Mouse (Mus musculus) adipocyte (in vitro differentiated cells): ENCODE measurements around the gene Il17rd.

ENCODE experiments used
- DNase-seq: peaks from one replicate; pipeline ENCODE4 v3.0.0-alpha.2; 2016; ENCODE audit warnings: low spot score

Gene Il17rd

DNA sequence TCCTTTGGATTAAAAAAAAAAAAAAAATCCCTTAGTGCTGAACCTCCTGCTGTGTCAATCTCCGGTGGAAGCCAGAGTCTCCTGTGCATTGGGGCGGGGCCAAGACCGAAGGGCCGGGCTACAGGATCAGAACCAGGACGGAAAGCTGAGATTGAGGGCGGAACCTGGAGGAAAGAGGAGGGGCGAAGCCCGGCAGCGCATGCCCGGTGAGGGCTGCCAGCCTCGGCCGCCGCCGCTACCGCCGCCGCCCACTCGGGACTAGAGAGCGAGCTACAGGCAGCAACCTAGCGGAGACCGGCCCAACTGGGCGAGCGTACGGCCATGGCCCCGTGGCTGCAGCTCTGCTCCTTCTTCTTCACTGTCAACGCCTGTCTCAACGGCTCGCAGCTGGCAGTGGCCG, at the start of gene Il17rd:
TSS of gene Il17rd (plus strand) at position 159 of the 400 bp plus-strand sequence.
- peak; percentile 91 for DNase-seq

DNA sequence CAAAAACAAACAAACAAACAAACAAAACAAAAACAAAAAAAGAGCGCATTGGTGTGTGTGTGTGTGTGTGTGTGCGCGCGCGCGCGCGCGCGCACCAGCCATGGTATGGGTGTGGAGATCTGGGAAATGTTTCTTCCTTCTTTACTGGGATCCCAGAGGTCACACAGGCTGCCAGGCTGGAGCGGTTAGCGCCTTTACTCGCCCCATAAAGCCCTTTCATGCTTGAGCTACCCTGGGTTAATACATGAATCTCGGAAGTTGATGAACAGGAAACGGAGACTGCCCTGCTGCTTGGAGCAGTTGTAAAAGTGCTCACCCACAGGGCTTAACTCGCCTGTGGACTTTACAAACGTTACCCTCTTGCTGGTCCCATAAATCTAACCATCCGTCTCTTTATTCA, 47.1 kb upstream of the Il17rd start:
- no peak for DNase-seq

DNA sequence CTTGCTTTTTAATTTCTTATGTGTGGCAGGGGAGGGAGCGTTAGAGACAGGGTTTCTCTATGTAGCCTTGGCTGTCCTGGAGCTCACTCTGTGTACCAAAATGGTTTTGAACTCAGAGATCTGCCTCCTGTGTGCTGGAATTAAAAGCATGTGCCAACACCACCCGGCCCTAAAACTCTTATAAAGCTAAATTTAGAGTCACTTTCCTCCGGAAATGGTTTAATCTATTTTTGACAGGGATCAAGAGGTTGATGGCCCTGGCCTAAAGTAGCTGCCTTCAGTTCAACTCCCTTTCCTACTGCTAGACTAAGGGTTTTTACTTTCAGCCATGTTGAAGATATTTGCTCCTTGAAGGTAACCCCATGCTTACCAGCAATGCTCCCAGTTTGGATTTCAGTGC, 45.3 kb upstream of the Il17rd start:
- no peak for DNase-seq

DNA sequence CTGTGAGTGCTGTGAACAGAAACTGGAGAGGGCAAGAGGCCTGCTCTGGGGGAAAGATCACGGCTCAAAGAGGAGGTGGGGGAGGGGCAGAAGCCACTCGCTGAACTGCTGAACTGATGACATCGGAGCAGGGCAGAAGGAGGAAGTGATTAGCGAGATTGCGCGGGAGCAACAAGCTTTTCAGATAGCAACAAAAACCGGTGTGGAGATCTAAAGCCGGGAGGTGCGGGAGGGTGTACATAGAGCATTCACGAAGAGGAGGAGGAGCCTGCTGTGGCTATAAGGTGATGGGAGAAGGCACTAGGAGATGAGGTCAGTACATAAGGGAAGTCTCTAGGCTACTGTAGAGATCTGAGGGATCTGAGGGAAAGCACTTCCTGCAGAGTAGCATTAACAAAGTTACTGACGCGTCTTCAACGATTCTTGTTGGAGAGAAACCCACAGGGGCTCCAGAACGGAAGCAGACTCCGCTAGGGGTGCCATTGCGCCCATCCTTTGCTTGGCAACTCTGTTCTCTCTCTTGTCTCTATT, 44.5 kb upstream of the Il17rd start, which contains the start of gene Hesx1:
TSS of gene Hesx1 (plus strand) at position 206 of the 531 bp plus-strand sequence.
- peak; percentile 47 for DNase-seq

DNA sequence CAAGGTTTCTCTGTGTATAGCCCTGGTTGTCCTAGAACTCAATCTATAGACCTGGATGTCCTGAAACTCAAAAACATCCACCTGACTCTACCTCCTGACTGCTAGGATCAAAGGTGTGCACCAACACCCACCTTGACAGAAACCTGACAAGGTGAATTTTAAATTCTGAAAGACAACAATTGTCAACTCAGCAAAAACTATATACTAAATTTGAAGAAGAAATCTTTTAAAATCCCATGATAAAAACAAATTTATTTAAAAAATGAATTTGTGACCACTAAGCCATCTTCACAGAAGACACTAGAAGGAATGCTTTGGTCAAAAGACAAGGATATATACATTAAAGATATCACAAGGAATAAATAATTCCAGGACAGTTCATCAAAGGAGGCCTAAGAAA, 42.5 kb upstream of the Il17rd start:
- no peak for DNase-seq

DNA sequence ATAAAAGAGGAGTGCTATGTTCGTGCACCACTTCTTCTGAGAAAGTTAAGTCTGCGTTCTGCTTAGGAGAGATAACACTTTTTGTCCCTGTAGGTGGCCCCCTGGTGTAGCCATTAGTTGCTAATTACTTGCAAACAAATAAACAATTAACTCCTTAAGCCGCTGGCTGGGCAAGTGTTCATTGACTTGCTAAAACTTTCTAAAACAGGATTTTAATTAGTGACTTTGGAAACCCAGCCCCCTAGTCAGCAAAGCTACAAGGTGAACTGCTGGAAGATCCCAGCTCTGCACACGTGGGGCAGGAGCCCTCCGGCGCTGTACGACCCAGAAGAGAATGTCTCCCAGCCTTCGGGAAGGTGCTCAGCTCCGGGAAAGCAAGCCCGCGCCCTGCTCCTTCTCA, 38.4 kb upstream of the Il17rd start:
- DNase-seq, result no peak

DNA sequence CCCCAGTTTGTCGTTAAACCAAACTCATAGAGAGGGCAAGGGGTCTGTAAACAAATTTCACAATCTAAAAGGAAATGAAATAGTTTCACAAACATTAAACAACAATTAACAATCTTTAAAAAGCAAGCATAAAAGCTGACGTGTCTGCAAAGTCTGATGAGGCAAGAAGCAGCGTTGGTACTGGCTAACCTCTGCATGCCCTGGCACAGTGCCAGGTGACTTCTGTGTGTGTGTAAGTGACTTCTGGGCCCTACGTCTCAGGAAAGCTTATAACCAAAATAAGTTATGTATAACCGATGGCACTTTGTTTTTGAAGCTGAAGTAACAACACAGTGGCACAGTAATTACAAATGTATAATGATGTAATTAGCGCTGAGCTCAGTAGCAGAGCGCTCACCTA, 33.8 kb upstream of the Il17rd start:
- DNase-seq, result peak; percentile 16

DNA sequence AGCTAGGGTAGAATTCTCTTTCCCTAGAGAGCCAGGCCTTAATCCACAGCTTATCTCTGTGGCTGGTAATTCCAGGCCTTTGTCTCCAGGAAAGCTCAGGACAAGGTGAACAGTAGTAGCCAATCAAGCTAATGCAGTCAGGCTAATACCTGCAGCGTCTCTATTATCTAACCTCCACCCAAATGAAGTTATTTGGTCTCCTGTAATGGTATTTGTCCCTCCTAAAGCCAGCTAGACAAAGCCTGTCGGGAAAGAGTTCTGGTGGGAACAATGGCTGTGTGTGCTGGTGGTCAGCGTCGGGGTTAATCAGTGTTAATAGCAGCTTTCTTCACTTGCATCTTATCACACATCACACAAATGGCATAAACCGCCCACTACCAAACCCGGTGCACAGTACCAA, 32.8 kb upstream of the Il17rd start:
- no peak for DNase-seq

DNA sequence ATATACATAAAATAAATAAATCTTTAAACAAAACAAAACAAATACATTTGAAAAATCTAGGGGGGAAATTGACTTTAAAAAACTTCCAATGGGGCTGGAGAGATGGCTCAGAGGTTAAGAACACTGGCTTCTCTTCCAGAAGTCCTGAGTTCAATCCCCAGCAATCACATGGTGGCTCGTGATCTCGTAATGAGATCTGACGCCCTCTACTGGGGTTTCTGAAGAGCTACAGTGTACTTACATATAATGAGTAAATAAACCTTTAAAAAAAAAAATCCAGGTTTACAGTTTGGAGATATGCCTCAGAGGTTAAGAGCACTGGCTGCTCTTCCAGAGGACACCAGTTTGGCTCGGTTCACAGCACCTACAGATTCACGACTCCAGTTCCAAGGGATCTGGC, 27.2 kb upstream of the Il17rd start:
- no peak for DNase-seq

DNA sequence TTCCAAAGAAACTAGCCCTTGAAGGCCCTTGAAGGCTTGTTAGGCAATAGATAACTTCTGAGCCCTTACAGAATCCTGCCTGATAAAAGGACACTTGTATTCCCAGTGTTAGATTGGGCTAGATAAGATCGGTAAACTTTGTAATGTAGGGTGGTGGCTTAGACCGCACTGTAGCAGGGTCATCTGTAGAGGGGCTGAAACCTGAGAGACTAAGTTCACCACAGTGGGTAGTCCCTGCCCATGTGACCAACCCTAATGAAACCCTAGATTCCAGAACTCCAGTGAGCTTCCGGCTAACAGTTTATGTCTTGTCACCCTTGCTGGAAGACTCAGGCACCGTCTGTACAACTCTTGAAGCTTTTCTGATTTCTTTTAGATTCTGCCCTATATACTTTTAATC, 25.1 kb upstream of the Il17rd start:
- no peak for DNase-seq

DNA sequence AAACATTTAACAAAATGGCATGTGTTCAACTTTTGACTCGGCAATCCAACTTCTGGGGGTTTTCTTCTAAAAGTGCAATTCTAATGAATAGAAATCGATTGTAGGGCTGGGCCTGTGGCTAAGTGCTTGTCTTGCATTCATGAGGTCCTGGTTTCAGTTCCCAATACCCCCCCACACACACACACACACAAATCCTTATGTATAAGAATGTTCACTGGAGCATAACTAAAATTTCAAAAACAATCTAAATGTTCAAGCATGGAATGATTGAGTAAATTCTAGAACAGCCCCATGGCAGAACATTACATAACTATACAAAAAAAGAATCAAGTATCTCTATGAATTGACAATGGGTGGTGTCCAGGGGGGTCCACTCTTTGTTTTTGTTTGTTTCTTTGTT, 20.8 kb upstream of the Il17rd start:
- no peak for DNase-seq

DNA sequence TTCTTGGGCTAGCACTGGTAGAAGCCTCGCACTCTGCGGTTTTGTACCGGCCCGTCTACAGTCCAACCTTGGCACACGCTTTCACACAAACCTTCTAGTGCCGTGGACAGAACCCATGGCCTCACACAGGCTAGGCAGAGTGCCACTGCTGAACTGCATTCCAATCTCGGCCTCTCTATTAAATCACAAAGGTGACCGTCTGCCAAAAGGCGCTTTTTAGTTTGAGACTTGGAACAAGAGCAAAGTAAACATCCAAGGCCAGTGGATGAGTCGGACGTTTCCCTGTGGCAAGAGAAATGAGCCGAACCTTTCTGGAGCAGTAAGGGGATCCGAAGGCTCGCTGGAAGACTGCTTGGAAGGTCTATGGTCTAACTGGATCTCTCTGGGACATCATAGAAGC, 18.9 kb upstream of the Il17rd start:
- DNase-seq, result peak; percentile 48

DNA sequence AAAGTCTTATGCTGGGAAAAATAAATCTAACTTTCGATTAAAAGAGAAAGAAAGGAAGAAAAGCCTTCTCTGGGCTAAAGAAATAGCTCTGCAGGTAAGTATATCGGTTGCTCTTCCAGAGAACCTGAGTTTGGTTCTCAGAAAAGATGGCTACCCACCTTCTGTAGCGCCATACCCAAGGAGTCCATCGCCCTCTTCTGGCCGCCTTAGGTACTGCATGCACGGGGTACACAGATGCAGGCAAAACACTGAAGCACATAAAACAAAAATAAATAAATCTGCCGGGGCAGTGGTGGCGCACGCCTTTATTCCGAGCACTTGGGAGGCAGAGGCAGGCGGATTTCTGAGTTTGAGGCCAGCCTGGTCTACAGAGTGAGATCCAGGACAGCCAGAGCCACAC, 15.9 kb upstream of the Il17rd start:
- DNase-seq, result no peak

DNA sequence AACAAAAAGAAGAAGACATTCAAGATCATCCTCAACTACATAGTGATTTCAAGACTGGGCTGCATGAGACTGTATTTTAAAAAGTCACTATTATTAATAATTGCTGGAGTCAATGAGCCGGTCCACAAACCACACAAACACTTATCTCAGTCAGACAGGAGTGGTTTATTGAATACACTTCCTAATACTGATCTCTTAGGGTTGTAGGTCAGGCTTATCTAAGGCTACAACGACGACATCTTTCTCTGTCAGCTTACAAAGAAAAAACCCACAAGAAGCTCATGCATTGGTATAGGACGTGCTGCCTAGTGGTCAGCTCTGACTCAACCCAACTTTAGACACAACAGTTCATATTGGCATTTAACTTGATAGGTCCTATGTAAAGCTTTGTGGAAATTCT, 14.1 kb upstream of the Il17rd start:
- no peak for DNase-seq

DNA sequence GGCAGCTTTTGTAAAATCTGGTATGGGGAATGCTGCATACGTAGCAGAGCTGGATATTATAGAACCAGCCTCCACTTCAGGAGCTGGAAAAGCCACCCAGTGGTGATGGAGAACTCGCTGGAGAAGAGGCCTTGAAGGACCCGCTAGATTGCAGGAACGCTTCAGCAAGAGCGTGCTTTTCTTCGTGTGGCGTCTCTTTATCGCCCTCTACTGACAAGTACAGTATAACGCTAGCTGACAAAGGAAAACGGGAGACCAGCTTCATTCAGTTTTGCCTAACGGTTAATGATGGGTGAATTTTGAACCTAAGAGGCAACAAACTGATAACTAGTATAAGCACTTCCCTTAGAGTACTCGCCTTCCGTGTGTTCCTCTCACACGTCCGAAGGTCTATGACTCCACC, 9.0 kb upstream of the Il17rd start:
- DNase-seq, result peak; percentile 53

DNA sequence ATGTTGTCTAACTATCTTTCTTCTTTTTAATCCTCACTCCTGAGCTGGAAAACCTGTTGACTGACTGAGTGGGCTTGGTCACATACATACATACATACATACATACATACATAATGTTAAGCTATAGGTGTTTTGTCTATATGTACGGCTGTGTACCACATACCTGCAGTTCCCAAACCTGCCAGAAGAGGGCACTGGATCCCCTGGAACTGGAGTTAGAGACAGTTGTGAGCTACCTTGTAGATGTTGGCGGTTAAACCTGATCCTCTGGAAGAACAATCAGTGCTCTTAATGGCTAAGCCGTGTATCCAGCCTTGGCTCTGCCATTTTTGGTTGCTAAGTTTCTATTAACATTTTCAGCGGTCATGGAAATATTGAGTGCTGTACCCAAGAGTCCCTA, 7.6 kb upstream of the Il17rd start:
- DNase-seq, result peak; percentile 46

DNA sequence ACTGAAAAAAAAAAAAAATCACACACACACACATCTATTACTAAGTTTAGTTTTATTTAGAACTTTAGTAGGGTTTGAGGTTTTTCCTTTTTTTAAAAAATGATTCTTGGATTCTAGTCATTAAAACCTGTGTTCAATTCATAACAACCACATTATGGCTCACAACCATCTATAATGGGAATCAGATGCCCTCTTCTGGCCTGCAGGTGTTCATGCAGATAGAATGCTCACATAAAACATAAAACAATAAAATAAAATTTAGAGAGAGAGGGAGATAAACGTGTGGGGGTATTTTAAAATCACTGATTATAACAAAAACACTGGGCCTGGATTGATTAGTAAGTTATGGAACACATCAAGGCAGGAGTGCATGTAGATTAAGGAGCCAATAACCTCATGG, 1.2 kb upstream of the Il17rd start:
- DNase-seq, result no peak

DNA sequence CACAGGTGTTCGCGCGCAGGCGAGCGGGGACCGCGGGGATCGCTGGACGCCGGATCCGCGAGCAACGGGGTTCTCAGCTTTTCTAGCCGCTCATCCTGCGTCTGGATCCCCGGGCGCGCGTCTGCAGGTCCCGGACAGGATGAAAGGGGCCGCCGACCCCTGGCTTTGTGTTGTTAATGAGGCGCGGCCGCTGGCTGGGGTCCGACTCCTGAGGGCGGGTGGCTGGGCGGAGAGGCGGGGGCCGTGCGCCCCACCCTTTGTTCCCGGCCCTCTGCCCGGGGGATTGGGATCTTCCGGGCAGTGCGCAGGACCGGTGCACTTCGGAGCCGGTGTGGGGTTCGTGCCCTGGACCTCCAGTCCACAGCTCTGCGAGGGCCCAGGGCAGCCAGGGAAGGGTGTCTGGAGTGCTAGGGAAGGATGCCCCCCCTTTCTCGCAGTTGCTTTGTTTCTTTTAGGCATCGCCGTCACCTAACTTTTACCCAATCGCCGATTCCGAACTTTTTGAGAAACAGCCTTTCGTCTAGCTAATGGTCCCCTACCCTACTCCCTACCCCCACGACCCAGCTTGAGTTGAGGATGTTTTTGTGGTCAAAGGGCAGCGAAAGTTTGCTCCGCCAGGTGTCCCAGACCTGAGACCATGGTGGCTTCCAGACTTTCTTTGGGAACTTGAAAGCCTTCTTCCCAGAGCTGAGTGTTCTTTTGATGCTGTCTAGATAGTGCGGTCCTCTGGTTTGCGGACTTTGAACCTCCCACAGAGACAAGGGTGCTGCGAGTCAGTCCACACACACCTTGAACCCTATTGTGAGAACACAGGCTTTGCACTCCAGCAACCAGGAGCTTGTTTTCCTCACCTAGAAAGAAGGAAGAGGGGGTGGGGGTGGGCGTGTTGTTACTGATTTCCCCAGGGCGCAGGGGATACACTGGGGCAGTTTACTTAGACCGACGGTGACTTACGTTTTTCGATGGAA, 824 bp downstream of the Il17rd start:
- no peak for DNase-seq

DNA sequence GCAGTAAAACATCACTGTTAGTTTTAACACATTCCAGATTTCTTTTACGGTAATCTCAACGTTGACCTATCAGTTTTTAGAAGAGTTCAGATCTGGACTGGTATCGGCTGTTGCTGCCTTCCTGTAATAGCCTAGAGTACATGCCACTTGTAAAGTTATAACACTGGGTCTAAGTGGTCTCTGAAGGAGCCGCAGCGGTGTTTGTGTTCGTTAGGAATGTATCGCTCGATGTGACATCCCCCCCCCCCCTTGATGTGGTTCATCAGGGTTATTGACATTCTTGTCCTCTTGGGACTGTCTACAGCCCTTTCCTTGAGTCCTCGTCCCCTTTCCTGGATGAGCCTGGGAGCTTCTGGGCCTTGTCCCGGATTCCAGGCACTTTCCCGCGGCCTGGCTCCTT, 1.7 kb downstream of the Il17rd start:
- no peak for DNase-seq

DNA sequence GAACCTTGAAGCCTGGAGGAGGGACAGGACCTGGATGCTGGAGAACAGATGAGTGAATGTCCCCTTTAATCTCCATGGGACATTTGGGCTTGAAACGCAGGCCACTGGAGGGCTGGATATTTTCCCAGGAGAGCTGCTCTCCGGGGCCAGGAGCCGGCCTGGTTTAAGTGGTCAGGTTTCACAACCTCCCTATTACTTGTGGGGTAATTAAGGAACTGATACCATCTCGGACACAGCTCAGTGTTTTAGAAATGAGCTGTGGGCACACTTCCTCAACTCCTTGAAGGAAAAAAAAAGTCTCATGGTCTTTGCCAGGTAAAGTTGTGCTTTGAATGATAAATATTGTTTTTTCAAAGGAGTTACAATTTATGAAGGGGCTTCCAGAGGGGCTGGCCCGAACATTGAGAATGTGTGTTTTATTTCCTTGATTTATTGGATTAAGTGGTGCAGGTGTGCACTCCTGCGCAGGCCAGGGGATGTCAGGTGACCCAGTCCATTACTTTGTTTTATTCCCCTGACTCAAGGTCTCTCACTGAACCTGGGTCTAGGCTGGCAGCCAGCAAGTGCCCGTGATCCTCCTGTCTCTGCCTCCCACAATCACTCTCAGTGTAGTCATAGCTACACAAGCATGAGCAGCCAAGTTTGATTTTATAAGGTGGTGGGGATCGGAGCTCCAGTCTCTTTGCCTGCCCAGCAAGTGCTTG, 3.7 kb downstream of the Il17rd start:
- DNase-seq, result no peak

DNA sequence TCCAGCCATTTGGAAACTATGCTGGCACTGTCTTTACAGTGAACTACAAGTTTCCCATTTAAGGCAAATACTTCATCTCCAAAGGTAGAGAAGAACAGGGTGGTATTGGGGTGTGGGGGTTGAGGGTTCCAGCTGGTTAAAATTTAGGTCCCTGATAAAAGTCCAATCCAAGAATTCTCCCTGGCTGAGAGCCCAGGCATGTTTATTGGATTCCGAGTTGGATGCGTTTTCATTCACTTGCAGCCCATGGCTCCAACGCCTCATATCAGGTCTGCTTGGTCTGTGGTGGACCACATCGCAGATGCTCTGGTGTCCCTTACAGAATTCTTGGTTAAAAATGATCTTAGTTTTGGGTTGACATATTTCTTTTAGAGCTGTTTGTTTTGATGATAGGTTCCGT, 4.7 kb downstream of the Il17rd start:
- no peak for DNase-seq

DNA sequence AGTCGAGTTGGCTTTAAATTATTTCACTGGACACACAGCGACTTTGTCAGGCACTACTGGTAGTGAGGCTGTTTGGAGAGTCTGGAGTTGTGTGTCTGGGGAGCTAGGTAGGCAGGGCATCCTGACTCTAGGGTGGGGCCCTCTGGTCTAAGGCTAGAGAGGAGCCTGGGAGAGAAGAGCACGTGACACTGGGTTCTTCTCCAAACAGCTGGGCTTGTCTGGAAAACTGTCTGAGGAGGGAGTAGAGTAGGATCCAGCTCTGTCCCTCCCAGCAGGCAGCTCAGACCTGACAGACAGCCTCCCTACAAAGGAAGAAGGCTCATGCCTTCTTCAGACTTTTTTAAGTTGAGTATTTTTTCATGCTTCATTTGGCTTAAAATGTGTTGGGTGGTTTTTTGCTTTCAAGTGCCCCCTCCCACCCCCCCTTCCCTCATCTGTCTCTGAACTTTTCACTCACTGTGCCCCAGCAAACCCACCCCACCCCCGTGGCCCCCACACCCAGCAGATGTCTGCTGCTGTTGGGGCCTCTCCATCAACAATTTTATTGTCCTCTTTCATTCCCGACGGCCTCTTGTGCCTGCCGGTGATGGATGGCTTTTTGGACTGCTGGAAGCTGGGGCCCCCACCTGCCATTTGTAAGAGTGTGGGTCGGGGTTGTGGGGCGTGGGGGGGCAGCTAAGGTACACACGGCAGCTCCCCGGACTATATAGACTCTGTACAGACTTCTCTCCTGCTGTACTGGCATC, 5.7 kb downstream of the Il17rd start:
- DNase-seq, result no peak
